Mouse (Mus musculus) heart, embryonic 15.5 days (tissue): ENCODE measurements around the gene Gm43552. TPM values are rescaled to one million over a fixed set of nuclear protein-coding genes. Genes with fewer than 3 reads are reported as not detected.
A peak's percentile ranks its signal among the peaks of the same experiment; 100 is the strongest.

Experiments used
- ATAC-seq: fragments of 200-750 bp; cut with Nextera tagmentation; replicated peaks from 2 replicates; pipeline ENCODE4 v1.8.0; 2017; ENCODE audit warnings: low read depth, moderate TSS enrichment; ENCODE audit not compliant: insufficient number of reproducible peaks, insufficient read depth, low FRiP score
- H3K27ac ChIP-seq: fragments of 300-500 bp; sonication (generic); 2 replicates; pipeline ENCODE4 v1.5.1; 2015; ENCODE audit warnings: mild to moderate bottlenecking, inconsistent platforms
- H3K27me3 ChIP-seq: fragments of 300-500 bp; sonication (generic); 2 replicates; pipeline ENCODE4 v1.6.1; 2015; ENCODE audit warnings: inconsistent platforms
- H3K36me3 ChIP-seq: fragments of 300-500 bp; sonication (generic); 2 replicates; pipeline ENCODE4 v1.6.1; 2015; ENCODE audit warnings: mild to moderate bottlenecking, inconsistent platforms
- H3K4me1 ChIP-seq: fragments of 300-500 bp; sonication (generic); replicated peaks from 2 replicates; pipeline ENCODE4 v1.6.1; 2015; ENCODE audit warnings: inconsistent platforms
- H3K4me2 ChIP-seq: fragments of 300-500 bp; sonication (generic); 2 replicates; pipeline ENCODE4 v1.6.1; 2015; ENCODE audit warnings: inconsistent platforms, mild to moderate bottlenecking, moderate library complexity
- H3K4me3 ChIP-seq: fragments of 300-500 bp; sonication (generic); 2 replicates; pipeline ENCODE4 v1.5.1; 2015; ENCODE audit warnings: mild to moderate bottlenecking, inconsistent platforms
- H3K9ac ChIP-seq: fragments of 300-500 bp; sonication (generic); 2 replicates; pipeline ENCODE4 v1.6.1; 2015; ENCODE audit warnings: mild to moderate bottlenecking, inconsistent platforms
- H3K9me3 ChIP-seq: fragments of 300-500 bp; sonication (generic); replicated peaks from 2 replicates; pipeline ENCODE4 v1.6.1; 2016; ENCODE audit warnings: inconsistent platforms
- WGBS: fragments of 180-500 bp; shearing (Covaris S2); methylation state at CpG from one replicate; pipeline ENCODE4 v1.1.7; 2015; ENCODE audit warnings: mixed read lengths; 5-methylcytosine and 5-hydroxymethylcytosine counted together
- polyA plus RNA-seq: library from polyadenylated mRNA; unstranded; fragments of >200 nt; fragmentation: Nextera tagmentation; extraction: Ambion mirVana; gene quantifications from 2 replicates; pipeline ENCODE4 v1.2.1, GENCODE M21; 2015

Gene Gm43552
- polyA plus RNA-seq, 1 experiment from 2014 or later: 0.92 TPM

DNA sequence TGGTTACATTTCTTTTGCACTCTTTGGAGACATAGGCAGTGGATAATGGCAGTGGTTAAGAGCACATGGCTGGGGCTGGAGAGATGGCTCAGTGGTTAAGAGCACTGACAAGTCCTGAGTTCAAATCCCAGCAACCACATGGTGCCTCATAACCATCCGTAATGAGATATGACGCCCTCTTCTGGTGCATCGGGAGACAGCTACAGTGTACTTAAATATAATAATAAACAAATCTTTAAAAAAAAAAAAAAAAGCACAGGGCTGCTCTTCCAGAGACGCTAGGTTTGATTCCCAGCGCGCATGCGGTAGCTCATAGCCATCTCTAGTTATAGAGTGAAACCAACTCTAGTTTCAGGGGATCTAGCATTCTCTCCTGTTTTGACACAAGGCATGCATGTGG, 98.2 kb downstream of the Gm43552 start:
- no peak overlapping the region for H3K27ac ChIP-seq
- no peak overlapping the region for H3K9ac ChIP-seq
- no peak overlapping the region for H3K4me2 ChIP-seq
- 90% methylated on average over 7 of the region's 7 CpGs for WGBS
- no peaks in the 10 kb centered on the region for H3K9me3 ChIP-seq
- H3K4me1 ChIP-seq: peaks cover 9% of the 10 kb centered on the region
- H3K36me3 ChIP-seq: peaks cover 40% of the 10 kb centered on the region
- no peak for ATAC-seq
- no peak overlapping the region for H3K4me3 ChIP-seq
- no peaks in the 10 kb centered on the region for H3K27me3 ChIP-seq

GRCm38 (mm10) chr5:65391753-65392152, 100.9 kb downstream of the Gm43552 start:
- no peak for ATAC-seq
- H3K4me2 ChIP-seq: peak overlapping the region; percentile 68
- no peaks in the 10 kb centered on the region for H3K9me3 ChIP-seq
- peak overlapping the region; percentile 71 for H3K9ac ChIP-seq
- WGBS: 1% methylated on average over 12 of the region's 12 CpGs
- H3K4me1 ChIP-seq: peaks cover 14% of the 10 kb centered on the region
- peaks cover 49% of the 10 kb centered on the region for H3K36me3 ChIP-seq
- no peaks in the 10 kb centered on the region for H3K27me3 ChIP-seq
- peak overlapping the region; percentile 62 for H3K27ac ChIP-seq
- H3K4me3 ChIP-seq: peak overlapping the region; percentile 97

- Histone ChIP-seq H3K27ac (peak within 1 kb of the TSS; percentile 88), H3K27me3 (no peaks in the 10 kb centered on the region), H3K4me1 (peaks cover 14% of the 10 kb centered on the region), H3K9ac (peak within 1 kb of the TSS; percentile 99), H3K9me3 (no peaks in the 10 kb centered on the region), H3K4me2 (peak within 1 kb of the TSS; percentile 68), H3K4me3 (peak within 1 kb of the TSS; percentile 97), H3K36me3 (peaks cover 44% of the 10 kb centered on the region)
- ATAC-seq: peak; percentile 95
- under 1% methylated on average over 83 of the region's 83 CpGs for WGBS
These were observed 101.7 kb downstream of the Gm43552 start, which contains the start of the genes Rpl9 and Lias for GRCm38 (mm10) chr5:65390648-65391644. Gene Rpl9 (minus strand): TSS chr5:65391444. Gene Lias (plus strand): TSS chr5:65391497.

DNA sequence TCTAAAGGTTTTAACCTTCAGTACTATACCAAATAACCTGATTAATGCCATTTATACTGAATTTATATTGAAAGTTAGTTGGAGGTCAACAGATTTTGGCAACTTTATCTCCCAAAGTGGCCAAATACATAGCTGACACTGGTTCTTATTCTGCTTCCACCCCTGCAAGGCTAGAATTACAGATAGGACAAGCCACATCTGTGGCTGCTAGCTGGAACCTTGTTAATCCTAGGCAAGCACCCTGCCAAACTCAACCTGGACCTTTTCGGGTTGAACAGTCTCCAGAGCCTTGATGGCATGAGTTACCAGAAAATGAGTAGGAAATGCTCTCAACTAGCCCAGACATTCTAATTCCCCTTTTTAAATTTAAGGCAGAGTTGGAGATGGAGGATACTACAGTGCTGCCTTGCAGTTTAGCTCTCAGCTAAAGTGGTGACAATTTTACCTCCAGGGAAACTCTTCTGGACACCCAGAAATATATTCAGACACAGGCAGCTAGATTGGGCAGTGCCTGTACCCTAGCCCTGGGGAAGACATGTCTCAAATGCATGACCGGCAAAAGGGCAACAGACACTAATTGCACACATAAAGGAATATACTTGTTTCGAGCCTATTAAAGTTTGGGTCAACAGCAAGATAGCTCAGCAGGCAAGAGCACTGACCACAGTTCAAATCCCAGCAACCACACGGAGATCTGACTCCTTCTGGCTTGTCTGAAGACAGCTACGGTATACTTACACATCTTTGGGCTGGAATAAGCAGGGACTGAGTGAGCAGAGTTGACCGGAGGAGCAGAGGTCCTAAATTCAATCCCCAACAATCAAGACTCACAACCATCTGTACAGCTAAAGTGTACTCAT, 105.4 kb downstream of the Gm43552 start:
- H3K4me3 ChIP-seq: no peak overlapping the region
- peaks cover 38% of the 10 kb centered on the region for H3K36me3 ChIP-seq
- no peak overlapping the region for H3K9ac ChIP-seq
- H3K4me2 ChIP-seq: no peak overlapping the region
- H3K4me1 ChIP-seq: peaks cover 14% of the 10 kb centered on the region
- no peaks in the 10 kb centered on the region for H3K9me3 ChIP-seq
- H3K27ac ChIP-seq: no peak overlapping the region
- no peaks in the 10 kb centered on the region for H3K27me3 ChIP-seq
- no peak for ATAC-seq
- 83% methylated on average over 6 of the region's 6 CpGs for WGBS

DNA sequence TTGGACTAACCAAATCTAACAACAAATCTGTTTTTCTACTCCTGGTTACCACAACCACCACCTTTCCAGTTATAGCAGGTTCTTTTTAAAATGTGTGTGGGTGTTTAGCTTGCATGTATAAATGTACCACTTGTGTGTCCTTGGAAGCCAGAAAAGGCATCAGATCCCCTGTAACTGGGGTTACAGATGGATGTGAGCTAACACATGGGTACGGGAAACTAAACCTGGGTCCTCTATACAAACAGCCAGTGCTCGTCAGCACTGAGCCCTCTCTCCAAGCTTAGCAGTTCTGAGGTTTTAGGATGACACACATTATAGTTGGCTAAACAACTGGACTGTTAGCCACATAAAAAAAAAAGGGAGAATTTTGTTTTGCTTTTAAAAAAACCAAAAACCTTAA, 106.9 kb downstream of the Gm43552 start:
- ATAC-seq: no peak
- Histone ChIP-seq H3K4me3 (no peak overlapping the region), H3K27me3 (no peaks in the 10 kb centered on the region), H3K4me2 (no peak overlapping the region), H3K27ac (no peak overlapping the region), H3K4me1 (peaks cover 14% of the 10 kb centered on the region), H3K9ac (no peak overlapping the region), H3K9me3 (no peaks in the 10 kb centered on the region), H3K36me3 (peaks cover 38% of the 10 kb centered on the region)
- 74% methylated on average over 2 of the region's 2 CpGs for WGBS

Other genes starting within 250 kb of the Gm43552 start
- gene Rfc1, start 157.2 kb downstream of the Gm43552 start, polyA plus RNA-seq: 51.4 and 58.2 TPM in 2 replicates
- gene Klb, start 144.5 kb downstream of the Gm43552 start, polyA plus RNA-seq: 0.06 TPM in 1 of 2 replicates, not detected in the other
- gene Rpl9, start 101.4 kb downstream of the Gm43552 start, polyA plus RNA-seq: 539 and 574 TPM in 2 replicates
- 54.4 and 55.3 TPM in 2 replicates for gene Lias, start 101.3 kb downstream of the Gm43552 start, polyA plus RNA-seq
- gene Ugdh, start 56.9 kb downstream of the Gm43552 start, polyA plus RNA-seq: 60.2 and 70.3 TPM in 2 replicates
- 112 and 113 TPM in 2 replicates for gene Smim14, start 44.4 kb upstream of the Gm43552 start, polyA plus RNA-seq
- 121 and 129 TPM in 2 replicates for gene Ube2k, start 44.4 kb upstream of the Gm43552 start, polyA plus RNA-seq
- gene Pds5a, start 205.4 kb upstream of the Gm43552 start, polyA plus RNA-seq: 30.5 and 36.8 TPM in 2 replicates